Mouse (Mus musculus) liver, embryonic 14.5 days (tissue): ENCODE data around the gene Zfp202.

Experiments used
- CTCF ChIP-seq: IDR thresholded peaks from 2 replicates; pipeline ENCODE4 v1.5.1; 2016; ENCODE audit warnings: antibody characterized with exemption, low read depth, control low read depth
- EP300 ChIP-seq: IDR thresholded peaks from 2 replicates; pipeline ENCODE4 v1.6.1; 2016; ENCODE audit warnings: antibody characterized with exemption, low read depth

GRCm38 (mm10) chr9:40239749-40240148 is 47.6 kb downstream of the Zfp202 start:
- no peak for TF ChIP-seq CTCF
- TF ChIP-seq EP300, result no peak
